Mouse (Mus musculus): ENCODE results near the gene Col1a2. TPM values are rescaled to one million over a fixed set of nuclear protein-coding genes. Genes with fewer than 3 reads are reported as not detected.

The Col1a2 gene
- total and polyA plus RNA-seq, 3 experiments: not detected

- Histone ChIP-seq H3K4me1 (ENCODE audit: control insufficient read depth in 1 of 2, insufficient read depth in 2 of 2, low read length in 2 of 2) (no peaks in the 10 kb centered on the region), H3K36me3 (ENCODE audit: control insufficient read depth in 1 of 2, insufficient read depth in 2 of 2, low read length in 2 of 2) (no peaks in the 10 kb centered on the region), H3K27me3 (ENCODE audit: control insufficient read depth in 1 of 2, insufficient read depth in 2 of 2, low read length in 2 of 2) (peaks cover 5 to 18% of the 10 kb centered on the region in 2 experiments), H3K9me3 (replicated peaks; ENCODE audit: insufficient read depth, low read length) (no peaks in the 10 kb centered on the region), H3K4me3 (ENCODE audit: control insufficient read depth in 1 of 2, insufficient read depth in 1 of 2, low read depth in 2 of 2, low read length in 2 of 2) (no peak overlapping the region), H3K9ac (ENCODE audit: control insufficient read depth, low read depth, low read length, poor library complexity, severe bottlenecking) (no peak overlapping the region), H3K27ac (ENCODE audit: control insufficient read depth, low read depth, low read length) (no peak overlapping the region), H3K79me2 (ENCODE audit: control insufficient read depth, insufficient read depth, low read length, poor library complexity) (no peaks in the 10 kb centered on the region)
- DNase-seq (ENCODE audit: low read depth, low spot score): no peak
- TF ChIP-seq CHD2 (IDR thresholded peaks at IDR 0.05; ENCODE audit: low read length) (no peak), CHD1 (IDR thresholded peaks at IDR 0.05; ENCODE audit: low read depth, low read length) (no peak), SIN3A (IDR thresholded peaks at IDR 0.05; ENCODE audit: low read length) (no peak), ETS1 (IDR thresholded peaks at IDR 0.05; ENCODE audit: low read depth, low read length) (no peak), MYC (IDR thresholded peaks at IDR 0.05; ENCODE audit: low read depth, low read length) (no peak), POLR2A (IDR thresholded peaks at IDR 0.05; ENCODE audit: control insufficient read depth in 1 of 2, insufficient read depth in 1 of 2, low read depth in 1 of 2, low read length in 2 of 2, poor library complexity in 1 of 2) (no peak), ELF1 (IDR thresholded peaks at IDR 0.05; ENCODE audit: low read depth, low read length) (no peak), TCF12 (IDR thresholded peaks at IDR 0.05; ENCODE audit: low read depth, low read length) (no peak), SMC3 (IDR thresholded peaks at IDR 0.05; ENCODE audit: low read depth, low read length) (no peak), HCFC1 (IDR thresholded peaks at IDR 0.05; ENCODE audit: low read depth, low read length) (no peak), EP300 (IDR thresholded peaks at IDR 0.05; ENCODE audit: low read depth in 1 of 2, low read length in 2 of 2) (no peak), MYB (IDR thresholded peaks at IDR 0.05; ENCODE audit: low read depth, low read length) (no peak), USF1 (IDR thresholded peaks at IDR 0.05; ENCODE audit: low read depth, low read length) (no peak), MAZ (IDR thresholded peaks at IDR 0.05; ENCODE audit: low read depth, low read length) (no peak)
Measured at GRCm38 (mm10) chr6:4541926-4542715, 37.5 kb downstream of the Col1a2 start.

- no peak overlapping the region for H3K27ac ChIP-seq (ENCODE audit: control insufficient read depth, low read depth, low read length)
- DNase-seq (ENCODE audit: low read depth, low spot score): peak; percentile 74
- H3K4me1 ChIP-seq (ENCODE audit: control insufficient read depth in 1 of 2, insufficient read depth in 2 of 2, low read length in 2 of 2): no peaks in the 10 kb centered on the region
Measured at GRCm38 (mm10) chr6:4544554-4544953, 39.9 kb downstream of the Col1a2 start.

More at GRCm38 (mm10) chr6:4544554-4544953, 39.9 kb downstream of the Col1a2 start:
- H3K4me3 ChIP-seq (ENCODE audit: control insufficient read depth in 1 of 2, insufficient read depth in 1 of 2, low read depth in 2 of 2, low read length in 2 of 2): no peak overlapping the region
- H3K36me3 ChIP-seq (ENCODE audit: control insufficient read depth in 1 of 2, insufficient read depth in 2 of 2, low read length in 2 of 2): no peaks in the 10 kb centered on the region
- no peaks in the 10 kb centered on the region for H3K9me3 ChIP-seq (replicated peaks; ENCODE audit: insufficient read depth, low read length)
- no peak overlapping the region for H3K9ac ChIP-seq (ENCODE audit: control insufficient read depth, low read depth, low read length, poor library complexity, severe bottlenecking)
- no peak for TF ChIP-seq MYB (IDR thresholded peaks at IDR 0.05; ENCODE audit: low read depth, low read length)
- TF ChIP-seq ZC3H11A (IDR thresholded peaks at IDR 0.05; ENCODE audit: low read depth, low read length): peak; percentile 45; the same call in 1 of the 2 replicates
- TF ChIP-seq MYC (IDR thresholded peaks at IDR 0.05; ENCODE audit: low read depth, low read length): no peak
- TF ChIP-seq RAD21 (IDR thresholded peaks at IDR 0.05; ENCODE audit: low read depth, low read length): peak; percentile 63
- peak; percentile 76 for TF ChIP-seq SMC3 (IDR thresholded peaks at IDR 0.05; ENCODE audit: low read depth, low read length)
- TF ChIP-seq CTCF (IDR thresholded peaks at IDR 0.05 in 2 of 3, conservative IDR thresholded peaks at IDR 0.05 in 1 of 3; ENCODE audit: control insufficient read depth in 1 of 3, insufficient read depth in 1 of 3, low read depth in 2 of 3, low read length in 3 of 3, poor library complexity in 1 of 3, severe bottlenecking in 1 of 3): peak; percentile 71 to 85 (median 79)
- H3K79me2 ChIP-seq (ENCODE audit: control insufficient read depth, insufficient read depth, low read length, poor library complexity): no peaks in the 10 kb centered on the region
- H3K27me3 ChIP-seq (ENCODE audit: control insufficient read depth in 1 of 2, insufficient read depth in 2 of 2, low read length in 2 of 2): peaks cover 3 to 20% of the 10 kb centered on the region in 2 experiments

Data from MEL (cell line).